Mouse (Mus musculus) cerebellum, adult 2 months (tissue): Measurements from ENCODE around the gene Gm49354.

Experiments used
- CTCF ChIP-seq: fragments of 200-500 bp; IDR thresholded peaks from 2 replicates; pipeline ENCODE4 v1.5.1; 2011; ENCODE audit warnings: low read depth, mild to moderate bottlenecking, control low read depth, low read length, moderate library complexity, borderline replicate concordance; ENCODE audit not compliant: insufficient read depth
- POLR2A ChIP-seq: fragments of 200-500 bp; IDR thresholded peaks from 2 replicates; pipeline ENCODE4 v1.6.1; 2011; ENCODE audit warnings: low read length, control low read depth, borderline replicate concordance; ENCODE audit not compliant: insufficient read depth

DNA sequence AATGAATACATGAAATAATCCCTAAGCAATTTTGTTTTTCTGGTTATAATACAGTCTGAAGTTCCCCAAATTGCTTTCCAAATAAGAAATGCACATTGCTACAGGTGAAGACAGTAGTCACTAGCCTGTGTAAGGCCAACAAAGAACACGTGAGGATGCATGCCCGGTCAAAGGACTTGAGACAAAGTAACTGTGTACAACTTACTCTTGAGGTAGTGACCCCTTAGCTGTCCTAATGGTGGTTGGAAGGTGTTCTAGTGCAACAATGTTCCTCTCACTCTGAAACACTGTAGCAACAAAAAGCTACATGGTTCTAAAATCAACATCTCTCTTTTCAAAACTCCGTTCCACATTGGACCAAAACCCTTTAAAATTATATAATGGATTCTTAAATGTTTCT is 29.5 kb upstream of the Gm49354 start:
- TF ChIP-seq POLR2A (no peak), CTCF (no peak)
